Mouse (Mus musculus) adipocyte (in vitro differentiated cells): ENCODE data around the gene Npnt.

Experiments used
- DNase-seq: peaks from one replicate; pipeline ENCODE4 v3.0.0-alpha.2; 2016; ENCODE audit warnings: low spot score

Npnt gene

GRCm38 (mm10) chr3:132939006-132939405, 11.1 kb downstream of the Npnt start:
- DNase-seq, result peak; percentile 79

- no peak for DNase-seq
Observed at GRCm38 (mm10) chr3:132934649-132935048, 15.4 kb downstream of the Npnt start.

GRCm38 (mm10) chr3:132931526-132931925, 18.6 kb downstream of the Npnt start:
- DNase-seq, result no peak

- DNase-seq, result no peak
Observed at GRCm38 (mm10) chr3:132929866-132930265, 20.2 kb downstream of the Npnt start.

GRCm38 (mm10) chr3:132928186-132928585, 21.9 kb downstream of the Npnt start:
- DNase-seq, result no peak

GRCm38 (mm10) chr3:132919798-132920197, 30.3 kb downstream of the Npnt start:
- DNase-seq, result no peak

- no peak for DNase-seq
Observed at GRCm38 (mm10) chr3:132919240-132919639, 30.9 kb downstream of the Npnt start.

- no peak for DNase-seq
Observed at GRCm38 (mm10) chr3:132917356-132918090, 32.6 kb downstream of the Npnt start.

- no peak for DNase-seq
Observed at GRCm38 (mm10) chr3:132915661-132916060, 34.4 kb downstream of the Npnt start.

- DNase-seq, result no peak
Observed at GRCm38 (mm10) chr3:132912420-132912819, 37.7 kb downstream of the Npnt start.

GRCm38 (mm10) chr3:132911716-132912115, 38.4 kb downstream of the Npnt start:
- DNase-seq, result peak; percentile 65

GRCm38 (mm10) chr3:132910727-132911126, 39.4 kb downstream of the Npnt start:
- no peak for DNase-seq

- DNase-seq, result no peak
Observed at GRCm38 (mm10) chr3:132909736-132910135, 40.4 kb downstream of the Npnt start.

- DNase-seq, result no peak
Observed at GRCm38 (mm10) chr3:132907506-132908203, 42.4 kb downstream of the Npnt start.

GRCm38 (mm10) chr3:132905224-132905930, 44.7 kb downstream of the Npnt start:
- DNase-seq, result no peak

- no peak for DNase-seq
Observed at GRCm38 (mm10) chr3:132903386-132903785, 46.7 kb downstream of the Npnt start.

- no peak for DNase-seq
Observed at GRCm38 (mm10) chr3:132902921-132903320, 47.2 kb downstream of the Npnt start.

GRCm38 (mm10) chr3:132902206-132902605, 47.9 kb downstream of the Npnt start:
- no peak for DNase-seq

GRCm38 (mm10) chr3:132897891-132898290, 52.2 kb downstream of the Npnt start:
- no peak for DNase-seq

GRCm38 (mm10) chr3:132897390-132897789, 52.7 kb downstream of the Npnt start:
- DNase-seq, result no peak

GRCm38 (mm10) chr3:132894086-132894485, 56.0 kb downstream of the Npnt start:
- DNase-seq, result no peak

- DNase-seq, result no peak
Observed at GRCm38 (mm10) chr3:132893676-132894075, 56.4 kb downstream of the Npnt start.

- DNase-seq, result no peak
Observed at GRCm38 (mm10) chr3:132893044-132893443, 57.0 kb downstream of the Npnt start.
